Mouse (Mus musculus) limb, embryonic 14.5 days (tissue): ENCODE results near the gene Bmper. TPM values are rescaled to one million over a fixed set of nuclear protein-coding genes. Genes with fewer than 3 reads are reported as not detected.

Experiments used
- ATAC-seq: fragments of 200-750 bp; cut with Nextera tagmentation; 2 replicates; pipeline ENCODE4 v1.8.0; 2017; ENCODE audit warnings: low read depth, moderate number of reproducible peaks, moderate TSS enrichment; ENCODE audit not compliant: low FRiP score
- DNase-seq: peaks from one replicate; pipeline ENCODE4 v3.0.0-alpha.2; 2015; ENCODE audit warnings: low spot score
- H3K27ac ChIP-seq: fragments of 300-500 bp; sonication (generic); replicated peaks from 2 replicates; pipeline ENCODE4 v1.5.1; 2014; ENCODE audit warnings: low read depth, mild to moderate bottlenecking, low read length, moderate library complexity, mixed read lengths
- H3K27me3 ChIP-seq: fragments of 300-500 bp; sonication (generic); 2 replicates; pipeline ENCODE4 v1.6.1; 2014; ENCODE audit warnings: low read length, mixed read lengths; ENCODE audit not compliant: control insufficient read depth, insufficient read depth
- H3K36me3 ChIP-seq: fragments of 300-500 bp; sonication (generic); 2 replicates; pipeline ENCODE4 v1.6.1; 2014; ENCODE audit warnings: mild to moderate bottlenecking, low read length, moderate library complexity, mixed read lengths; ENCODE audit not compliant: control insufficient read depth, insufficient read depth
- H3K4me1 ChIP-seq: fragments of 300-500 bp; sonication (generic); 2 replicates; pipeline ENCODE4 v1.6.1; 2014; ENCODE audit warnings: antibody characterized with exemption, low read length, mixed read lengths; ENCODE audit not compliant: control insufficient read depth, insufficient read depth
- H3K4me2 ChIP-seq: fragments of 300-500 bp; sonication (generic); replicated peaks from 2 replicates; pipeline ENCODE4 v1.6.1; 2014; ENCODE audit warnings: low read depth, mild to moderate bottlenecking, low read length, moderate library complexity; ENCODE audit not compliant: severe bottlenecking
- H3K4me3 ChIP-seq: fragments of 300-500 bp; sonication (generic); replicated peaks from 2 replicates; pipeline ENCODE4 v1.5.1; 2014; ENCODE audit warnings: low read length
- H3K9ac ChIP-seq: fragments of 300-500 bp; sonication (generic); 2 replicates; pipeline ENCODE4 v1.6.1; 2014; ENCODE audit warnings: mild to moderate bottlenecking, low read depth, low read length, moderate library complexity; ENCODE audit not compliant: severe bottlenecking
- H3K9me3 ChIP-seq: fragments of 300-500 bp; sonication (generic); 2 replicates; pipeline ENCODE4 v1.6.1; 2016; ENCODE audit warnings: low read length; ENCODE audit not compliant: control insufficient read depth
- POLR2A ChIP-seq: fragments of 200-500 bp; IDR thresholded peaks from 2 replicates; pipeline ENCODE4 v1.8.0; 2012; ENCODE audit warnings: inconsistent platforms, mild to moderate bottlenecking, moderate library complexity, borderline replicate concordance; ENCODE audit not compliant: insufficient read depth, insufficient read length; ENCODE audit errors: extremely low read depth
- WGBS: fragments of 180-500 bp; shearing (Covaris S2); extraction: QIAGEN DNeasy Blood & Tissue Kit; methylation state at CpG from one replicate; pipeline ENCODE4 v1.1.7; 2014; 5-methylcytosine and 5-hydroxymethylcytosine counted together
- polyA plus RNA-seq, 2 experiments: library from polyadenylated mRNA; depleted of rRNA in 1 of 2; stranded (reverse) in 1 of 2; unstranded in 1 of 2; fragments of >200 nt; fragmentation: Nextera tagmentation in 1 of 2; extraction: Ambion mirVana in 1 of 2; gene quantifications; 2 replicates each; pipeline versions ENCODE4 v1.2.1 to v1.2.3; 2012 to 2014

The Bmper gene
- polyA plus RNA-seq, 2 experiments = 13.1 to 15.7 TPM

GRCm38 (mm10) chr9:23212303-23212702, 10.6 kb upstream of the Bmper start:
- DNase-seq = peak; percentile 73
- Histone ChIP-seq H3K4me2 (no peak overlapping the region), H3K9me3 (no peaks in the 10 kb centered on the region), H3K4me3 (no peak overlapping the region), H3K9ac (no peak overlapping the region), H3K27ac (no peak overlapping the region), H3K27me3 (no peaks in the 10 kb centered on the region), H3K36me3 (no peaks in the 10 kb centered on the region), H3K4me1 (no peaks in the 10 kb centered on the region)
- 5% methylated on average over 11 of the region's 11 CpGs for WGBS
- ATAC-seq = peak; percentile 86
- TF ChIP-seq POLR2A = no peak

- H3K36me3 ChIP-seq = no peaks in the 10 kb centered on the region
- no peak for ATAC-seq
- WGBS = 56% methylated on average over 3 of the region's 3 CpGs
- H3K4me3 ChIP-seq = no peak overlapping the region
- peaks cover 18% of the 10 kb centered on the region; the same call in 1 of the 2 replicates for H3K27me3 ChIP-seq
- H3K4me2 ChIP-seq = no peak overlapping the region
- H3K9ac ChIP-seq = no peak overlapping the region
- TF ChIP-seq POLR2A = no peak
- H3K27ac ChIP-seq = no peak overlapping the region
- H3K9me3 ChIP-seq = no peaks in the 10 kb centered on the region
- peaks cover 2% of the 10 kb centered on the region; the same call in 1 of the 2 replicates for H3K4me1 ChIP-seq
- no peak for DNase-seq
These were observed 3.1 kb upstream of the Bmper start for GRCm38 (mm10) chr9:23219754-23220153.

- peak overlapping the region; percentile 70 for H3K9ac ChIP-seq
- peaks cover 2% of the 10 kb centered on the region for H3K4me1 ChIP-seq
- ATAC-seq = no peak
- H3K4me2 ChIP-seq = peak overlapping the region; percentile 96
- WGBS = 12% methylated on average over 5 of the region's 5 CpGs
- H3K4me3 ChIP-seq = peak overlapping the region; percentile 70
- no peak overlapping the region for H3K27ac ChIP-seq
- no peaks in the 10 kb centered on the region for H3K36me3 ChIP-seq
- no peak for TF ChIP-seq POLR2A
- DNase-seq = no peak
- H3K27me3 ChIP-seq = peaks cover 27% of the 10 kb centered on the region; the same call in 1 of the 2 replicates
- no peaks in the 10 kb centered on the region for H3K9me3 ChIP-seq
These were observed 900 bp upstream of the Bmper start for GRCm38 (mm10) chr9:23221976-23222375.

- TF ChIP-seq POLR2A = 0 out of 2 replicates have a peak, but pooled peaks have one; percentile 22
- DNase-seq (no peak), ATAC-seq (peak; percentile 45)
- H3K4me1 ChIP-seq = peaks cover 4% of the 10 kb centered on the region
- 12% methylated on average over 9 of the region's 26 CpGs for WGBS
- H3K27ac ChIP-seq = peak overlapping the region; percentile 67; the same call in 1 of the 2 replicates
- H3K9me3 ChIP-seq = no peaks in the 10 kb centered on the region
- peak overlapping the region; percentile 70 for H3K9ac ChIP-seq
- H3K27me3 ChIP-seq = peaks cover 27% of the 10 kb centered on the region; the same call in 1 of the 2 replicates
- H3K4me2 ChIP-seq = peak overlapping the region; percentile 96
- peak overlapping the region; percentile 70 for H3K4me3 ChIP-seq
- no peaks in the 10 kb centered on the region for H3K36me3 ChIP-seq
These were observed 410 bp upstream of the Bmper start for GRCm38 (mm10) chr9:23222492-23222840.

GRCm38 (mm10) chr9:23223549-23224077, 737 bp downstream of the Bmper start:
- under 1% methylated on average over 27 of the region's 29 CpGs for WGBS
- peak overlapping the region; percentile 70 for H3K4me3 ChIP-seq
- peaks cover 27% of the 10 kb centered on the region; the same call in 1 of the 2 replicates for H3K27me3 ChIP-seq
- no peaks in the 10 kb centered on the region for H3K36me3 ChIP-seq
- H3K4me2 ChIP-seq = peak overlapping the region; percentile 96
- peak overlapping the region; percentile 70 for H3K9ac ChIP-seq
- no peak for DNase-seq
- H3K9me3 ChIP-seq = no peaks in the 10 kb centered on the region
- no peak for ATAC-seq
- no peak for TF ChIP-seq POLR2A
- peaks cover 15% of the 10 kb centered on the region for H3K4me1 ChIP-seq
- H3K27ac ChIP-seq = peak overlapping the region; percentile 67

- no peak for DNase-seq
These were observed 10.7 kb downstream of the Bmper start for GRCm38 (mm10) chr9:23233464-23234121.

More at GRCm38 (mm10) chr9:23233464-23234121, 10.7 kb downstream of the Bmper start:
- ATAC-seq = no peak
- Histone ChIP-seq H3K27ac (no peak overlapping the region), H3K36me3 (no peaks in the 10 kb centered on the region), H3K4me2 (no peak overlapping the region), H3K27me3 (no peaks in the 10 kb centered on the region), H3K4me1 (peaks cover 6% of the 10 kb centered on the region), H3K4me3 (no peak overlapping the region), H3K9ac (no peak overlapping the region), H3K9me3 (no peaks in the 10 kb centered on the region)
- WGBS = 82% methylated on average over 8 of the region's 8 CpGs
- no peak for TF ChIP-seq POLR2A
